Mouse (Mus musculus) gonadal fat pad, adult 2 months (tissue): ENCODE data around the gene Macrod2. TPM values are rescaled to one million over a fixed set of nuclear protein-coding genes. Genes with fewer than 3 reads are reported as not detected.

Experiments
- DNase-seq: peaks from one replicate; pipeline ENCODE4 v3.0.0-alpha.2; 2012; ENCODE audit warnings: low read depth
- polyA plus RNA-seq: library from polyadenylated mRNA; depleted of rRNA; stranded (reverse); fragments of >200 nt; gene quantifications from 2 replicates; pipeline ENCODE4 v1.2.3, GENCODE M21; 2012

Macrod2 gene
- polyA plus RNA-seq, 1 experiment: 2.5 TPM

DNA sequence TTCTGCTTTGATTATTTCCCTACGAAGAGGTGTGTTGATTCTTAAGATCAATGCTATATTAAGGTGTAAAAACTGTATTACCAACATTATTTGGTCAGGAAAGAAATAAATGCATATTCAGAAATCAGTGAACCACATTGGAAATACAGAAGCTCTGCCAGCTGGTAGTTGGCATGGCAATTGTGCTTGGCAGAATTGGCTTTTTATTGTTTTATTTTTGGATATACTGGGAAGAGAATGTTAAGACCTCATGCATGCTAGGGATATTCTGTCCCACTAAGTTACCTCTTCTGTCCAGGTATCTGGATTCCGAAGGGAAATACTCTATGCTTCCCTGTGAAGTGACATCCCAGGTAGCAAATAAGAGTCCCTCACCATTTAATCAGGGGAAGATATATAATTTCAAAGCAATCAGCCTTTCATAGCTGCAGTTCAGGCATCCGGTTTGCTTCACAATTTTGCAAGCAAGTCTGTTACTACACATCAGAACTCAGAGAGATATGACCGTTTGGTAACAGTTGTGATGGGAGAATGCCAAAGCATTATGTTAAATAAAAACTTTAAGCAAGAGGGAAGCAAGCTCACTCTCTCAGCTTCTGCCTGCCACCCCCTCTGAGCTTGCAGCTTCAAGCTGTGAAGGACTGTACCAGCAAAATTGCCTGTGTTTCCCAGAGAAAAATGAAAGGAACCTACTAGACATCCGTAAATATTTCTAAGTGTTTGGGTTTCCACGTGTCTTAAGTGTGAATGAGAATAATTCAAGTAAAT is 1449.5 kb downstream of the Macrod2 start:
- no peak for DNase-seq

DNA sequence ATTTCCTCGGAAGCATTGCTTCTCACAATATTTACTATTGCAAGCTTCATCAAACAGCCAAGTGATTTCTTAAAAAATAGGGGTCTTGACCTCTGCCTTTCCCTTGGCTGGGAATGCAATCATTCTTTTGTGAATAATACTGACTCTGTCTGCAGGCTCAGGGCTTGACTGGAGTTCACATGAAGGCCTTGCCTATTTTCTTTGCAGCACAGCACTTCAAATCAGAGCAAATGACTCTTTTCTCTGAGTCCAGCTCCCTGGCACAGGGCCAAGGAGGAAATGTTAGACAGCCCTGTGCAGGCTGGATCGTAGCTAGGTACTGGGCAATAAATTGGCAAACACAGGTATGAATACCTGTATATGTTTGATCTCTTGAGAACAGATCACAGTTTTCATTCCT is 1464.1 kb downstream of the Macrod2 start:
- no peak for DNase-seq

DNA sequence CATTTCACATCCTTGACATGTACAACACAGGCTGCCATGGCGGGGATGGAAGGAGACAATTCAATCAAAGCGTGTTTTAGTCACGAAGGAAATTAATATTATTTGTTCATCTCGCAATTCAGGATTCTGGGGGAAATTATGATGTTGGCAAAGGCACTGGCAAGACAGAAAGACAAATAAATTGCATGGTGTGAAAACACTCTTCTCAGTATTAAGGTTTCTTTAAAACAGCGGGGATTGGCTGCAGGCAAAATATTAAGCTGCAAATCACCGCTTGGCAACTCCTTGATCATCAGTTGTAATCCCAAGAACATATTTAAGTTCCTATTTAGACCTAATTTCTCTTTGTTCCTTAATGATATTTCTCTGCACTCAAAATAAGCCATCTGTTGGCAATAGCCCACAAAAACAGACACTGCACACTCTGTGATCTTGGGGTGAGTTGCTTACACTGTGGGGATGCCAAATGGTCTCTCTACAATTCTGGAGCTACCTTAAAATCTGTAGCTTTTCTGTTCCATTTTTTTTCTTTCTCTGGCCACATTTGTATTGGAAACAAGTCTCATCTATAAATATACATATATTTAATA is 1466.7 kb downstream of the Macrod2 start:
- no peak for DNase-seq

GRCm38 (mm10) chr2:141862531-141863265 is 1467.6 kb downstream of the Macrod2 start:
- DNase-seq: no peak

DNA sequence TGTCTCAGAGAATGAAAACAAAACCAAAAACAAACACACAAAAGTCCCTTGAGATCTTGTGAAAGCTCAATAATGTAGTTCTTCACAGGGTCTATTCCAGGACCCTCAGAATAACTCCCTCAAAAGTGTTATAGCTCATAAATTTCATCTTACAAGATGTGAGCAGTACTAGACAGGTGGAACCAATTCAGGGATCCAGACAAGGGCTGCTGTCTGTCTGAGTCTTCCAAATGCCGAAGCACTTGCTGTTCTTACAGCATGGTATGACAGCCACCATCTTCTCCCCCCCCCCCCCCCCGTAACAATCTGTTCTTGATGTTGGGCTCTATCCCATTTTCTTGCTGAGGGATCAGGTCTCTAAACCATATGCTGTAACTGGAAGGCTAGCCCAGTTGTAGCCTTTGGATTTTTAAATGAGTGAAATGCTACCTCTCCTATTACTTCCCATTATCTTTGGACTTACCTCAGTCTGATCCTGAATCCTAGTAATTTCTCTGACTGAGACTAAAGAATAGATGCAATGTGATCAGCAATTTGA is 1468.6 kb downstream of the Macrod2 start:
- no peak for DNase-seq

DNA sequence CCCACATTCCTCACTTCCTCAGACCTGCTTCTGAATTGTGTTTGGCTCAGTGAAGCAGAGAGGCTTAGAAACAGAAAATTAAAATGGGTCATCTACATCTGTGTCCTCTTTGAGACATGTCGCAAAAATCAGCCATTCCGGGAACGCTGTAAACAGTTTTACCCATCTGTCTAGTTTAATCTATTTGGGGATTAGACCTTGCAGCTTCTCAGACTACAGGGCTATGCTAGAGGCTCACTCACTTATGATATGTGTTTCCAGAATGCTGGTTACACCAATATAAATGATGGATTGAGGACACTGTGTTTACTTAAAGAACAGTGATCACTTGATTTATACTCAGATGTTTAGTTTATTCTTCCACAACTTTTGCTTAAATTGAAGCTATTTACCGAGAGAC is 1475.8 kb downstream of the Macrod2 start:
- DNase-seq: no peak

DNA sequence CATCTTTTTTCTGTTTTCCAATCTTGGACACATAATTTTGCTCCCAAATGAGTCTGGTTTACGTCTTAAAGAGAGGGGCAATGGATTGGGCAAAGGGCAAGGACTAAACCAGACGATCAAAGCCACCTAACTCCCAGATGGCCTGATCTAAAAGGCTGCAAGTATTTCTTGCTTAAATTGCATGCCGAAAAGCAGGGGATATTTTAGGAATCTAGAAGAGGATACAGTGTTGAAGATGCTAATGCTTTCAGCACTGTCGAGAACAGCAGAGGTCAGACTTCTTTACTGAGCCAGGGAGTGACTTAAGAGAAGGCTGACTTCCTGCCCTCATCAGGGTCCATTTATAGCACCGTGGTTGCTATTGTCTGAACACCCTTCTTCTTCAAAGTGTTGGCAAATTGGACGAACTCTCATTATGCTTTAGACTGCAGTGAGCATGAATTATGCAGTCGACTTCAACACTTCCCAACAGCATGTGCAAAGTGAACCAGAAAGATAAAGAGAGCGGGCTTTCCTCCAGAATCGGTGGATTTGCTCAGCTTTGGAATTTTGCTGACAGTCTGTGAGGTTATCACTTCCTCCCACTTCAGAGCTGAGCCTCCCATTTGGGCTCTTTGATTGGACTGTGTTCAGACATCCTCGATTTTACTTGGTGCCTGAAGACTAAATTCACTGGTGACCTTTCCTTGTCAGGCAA is 1481.2 kb downstream of the Macrod2 start:
- no peak for DNase-seq

DNA sequence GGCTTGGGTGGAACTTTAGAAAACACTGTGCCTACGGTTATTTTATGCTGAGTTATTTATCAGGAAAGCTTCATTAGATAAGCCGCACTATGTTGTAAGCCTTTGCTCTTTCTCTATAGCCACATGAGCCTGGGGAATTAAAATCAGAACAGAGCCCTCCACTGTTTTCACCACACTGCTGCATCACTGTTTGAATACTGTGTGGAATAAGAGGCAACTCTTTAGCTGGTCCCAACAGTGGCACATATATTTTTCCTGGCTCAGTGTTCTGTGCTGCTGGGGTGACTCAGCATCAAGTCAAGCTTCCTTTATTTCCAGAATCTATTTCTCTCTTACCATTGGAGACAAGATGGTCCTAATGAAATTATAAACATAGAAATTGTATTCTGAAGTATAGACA is 1481.8 kb downstream of the Macrod2 start:
- no peak for DNase-seq

DNA sequence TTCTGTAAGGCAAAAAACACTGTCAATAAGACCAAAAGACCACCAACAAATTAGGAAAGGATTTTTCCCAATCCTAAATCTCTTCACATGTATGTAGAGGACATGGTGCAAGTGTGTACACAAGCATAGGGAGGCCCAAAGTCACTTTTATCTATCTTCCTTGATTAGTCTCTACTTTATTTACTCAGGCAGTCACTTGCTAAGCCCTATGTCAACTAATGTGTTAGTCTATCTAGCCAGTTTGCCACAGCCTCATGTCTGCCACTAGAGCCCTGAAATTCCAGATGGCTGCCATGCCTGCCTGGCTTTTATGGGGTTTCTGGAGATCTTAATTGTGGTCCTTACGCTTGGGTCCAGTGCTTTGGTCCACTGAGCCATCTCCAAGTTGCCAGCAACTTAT is 1483.4 kb downstream of the Macrod2 start:
- DNase-seq: no peak

DNA sequence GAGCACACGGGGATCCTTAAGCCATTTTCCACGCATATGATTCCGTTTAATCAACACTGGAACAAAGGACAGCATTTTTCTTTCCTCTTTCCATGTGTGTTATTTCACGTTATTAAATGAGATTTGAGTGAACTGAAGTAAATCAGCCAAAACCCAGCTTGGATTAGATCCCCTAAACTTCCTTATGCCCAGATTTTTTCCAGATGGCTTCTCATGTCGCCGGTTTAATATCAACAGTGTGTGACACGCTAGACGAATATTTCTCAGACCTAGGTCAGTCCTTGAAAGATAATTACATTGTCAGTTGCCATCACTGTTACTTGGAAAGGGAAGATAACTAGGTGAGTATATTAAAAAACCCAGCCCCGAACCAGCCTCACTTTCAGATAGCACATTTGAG is 1484.6 kb downstream of the Macrod2 start:
- no peak for DNase-seq

DNA sequence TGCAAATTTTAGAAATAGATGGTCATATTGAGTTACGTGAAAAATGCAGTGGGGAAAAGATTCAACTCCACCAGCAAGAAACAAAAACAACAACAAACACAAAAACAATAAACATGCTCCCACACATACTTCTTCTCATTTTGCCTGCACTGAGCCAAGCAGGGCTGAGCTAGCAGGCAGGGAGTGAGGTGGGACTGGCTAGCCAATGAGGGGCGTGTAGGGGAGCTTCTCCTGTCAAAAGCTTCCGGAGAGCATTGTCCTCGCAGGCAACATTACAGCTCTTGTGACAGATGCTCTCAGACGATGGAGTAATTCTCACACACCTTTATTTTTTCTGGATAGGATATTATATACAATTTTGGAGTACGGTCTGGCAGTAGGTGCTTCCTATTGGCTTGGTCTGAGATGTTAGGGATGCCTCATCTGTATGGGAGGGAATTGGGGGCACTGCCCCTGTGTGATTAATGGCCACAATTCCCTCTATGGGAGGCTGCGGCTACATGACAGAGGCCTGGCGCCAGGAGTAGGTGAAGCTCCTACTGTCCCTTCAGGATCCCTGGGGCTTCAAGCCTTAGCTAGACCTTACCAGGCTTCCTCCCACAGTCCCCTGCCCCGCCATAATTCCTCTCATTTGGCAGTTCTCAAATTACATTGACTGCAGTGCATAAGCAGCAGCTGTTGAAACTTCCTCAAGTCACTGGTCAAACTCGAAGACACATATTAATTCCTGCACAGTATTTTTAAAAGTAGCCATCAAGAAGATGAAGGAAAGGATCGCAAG is 1491.8 kb downstream of the Macrod2 start:
- no peak for DNase-seq

DNA sequence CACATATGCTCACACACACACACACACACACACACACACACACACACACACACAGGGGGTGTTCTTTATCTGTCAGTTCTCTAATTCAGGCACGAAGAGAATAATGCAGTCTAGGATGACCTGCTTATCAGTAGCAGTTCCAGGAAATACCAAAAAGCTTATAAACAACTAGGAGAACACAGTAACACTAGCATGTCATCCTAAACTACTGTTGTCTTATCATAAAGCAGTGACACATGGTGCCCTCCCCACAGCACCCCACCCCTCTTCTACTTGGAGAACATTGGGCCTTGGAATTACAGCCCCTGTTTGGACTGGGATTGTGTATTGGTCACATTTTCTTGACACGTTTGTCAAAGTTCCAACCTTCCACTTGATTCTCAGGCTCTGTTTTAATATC is 1494.4 kb downstream of the Macrod2 start:
- DNase-seq: no peak

GRCm38 (mm10) chr2:141897951-141898350 is 1502.8 kb downstream of the Macrod2 start:
- no peak for DNase-seq

DNA sequence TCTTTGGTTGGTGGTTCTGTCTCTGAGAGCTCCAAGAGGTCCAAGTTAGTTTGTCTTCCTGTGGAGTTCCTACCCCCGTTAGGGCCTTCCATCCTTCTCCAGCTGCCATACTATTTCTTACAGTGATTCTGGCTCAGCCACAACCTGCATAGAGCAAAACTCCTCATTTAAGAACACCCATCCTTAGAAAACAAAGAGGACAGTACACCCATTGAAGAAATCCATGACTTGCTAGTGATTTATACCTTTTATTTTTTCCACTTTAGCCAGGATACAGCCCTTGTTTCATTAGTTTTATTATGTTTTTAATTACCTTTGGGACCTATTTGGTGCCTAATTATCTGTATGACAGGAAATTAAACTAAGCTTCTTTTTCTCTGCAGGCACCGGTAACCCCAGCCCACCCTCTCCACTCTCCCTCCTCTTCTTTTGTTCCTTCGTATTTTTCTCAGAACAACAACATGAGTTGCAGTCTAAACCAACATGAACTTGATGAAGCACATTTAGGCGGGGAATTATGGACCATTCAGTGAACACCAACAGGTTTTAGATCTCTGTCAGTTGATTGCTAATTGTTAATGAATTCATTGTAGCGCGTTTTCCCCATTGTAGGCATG is 1516.8 kb downstream of the Macrod2 start:
- no peak for DNase-seq

- DNase-seq: no peak
Observed at GRCm38 (mm10) chr2:141913486-141913885, 1518.4 kb downstream of the Macrod2 start.

DNA sequence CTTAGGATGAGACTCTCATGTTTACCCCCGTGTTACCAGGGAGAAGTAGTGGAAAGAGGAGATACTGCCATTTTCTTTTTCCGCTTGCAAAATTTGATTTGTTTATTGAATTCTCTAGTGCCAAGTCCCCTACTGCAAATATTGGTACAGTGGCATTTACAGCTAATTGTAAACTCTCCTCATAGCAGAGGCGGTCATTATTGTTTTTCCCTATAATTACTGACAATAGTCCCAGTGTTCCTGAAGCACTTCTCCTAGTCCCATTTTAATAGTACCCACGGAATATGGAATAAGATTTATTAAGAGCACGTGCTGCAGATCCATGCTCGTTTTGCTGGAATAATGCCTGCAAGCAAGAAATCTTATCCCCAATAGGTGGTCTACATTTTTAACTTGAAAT is 1518.8 kb downstream of the Macrod2 start:
- DNase-seq: no peak

DNA sequence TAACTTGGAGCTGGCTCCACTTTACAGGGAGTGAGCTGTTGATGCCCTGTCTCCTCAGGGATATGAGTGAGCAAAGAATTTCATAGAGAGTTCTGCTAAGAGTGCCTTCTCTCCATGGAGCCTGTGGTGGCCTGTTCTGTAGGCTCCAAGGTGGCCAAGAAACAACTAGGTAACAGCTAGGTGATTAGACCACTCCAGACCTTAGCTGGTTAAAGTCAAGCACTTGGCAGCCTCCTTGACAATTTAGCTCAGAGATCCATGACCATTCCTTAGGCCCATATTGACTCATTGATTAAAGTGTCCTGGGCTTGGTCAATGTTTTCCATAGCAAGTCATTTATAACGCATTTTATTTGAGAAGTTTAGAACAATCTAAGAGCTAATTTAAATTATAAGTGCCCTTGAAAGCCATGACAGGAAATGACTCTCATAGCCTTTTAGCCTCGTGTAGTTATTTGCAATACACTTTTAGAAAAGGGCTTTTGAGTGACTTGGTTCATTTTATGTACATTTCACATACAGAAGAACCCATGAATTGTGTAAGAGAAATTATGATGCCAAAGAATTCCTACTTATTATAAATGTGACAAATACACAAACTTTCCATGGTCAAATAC is 1525.4 kb downstream of the Macrod2 start:
- DNase-seq: no peak

GRCm38 (mm10) chr2:141935130-141935529 is 1540.0 kb downstream of the Macrod2 start:
- DNase-seq: no peak

GRCm38 (mm10) chr2:141954795-141955194 is 1559.7 kb downstream of the Macrod2 start:
- no peak for DNase-seq

DNA sequence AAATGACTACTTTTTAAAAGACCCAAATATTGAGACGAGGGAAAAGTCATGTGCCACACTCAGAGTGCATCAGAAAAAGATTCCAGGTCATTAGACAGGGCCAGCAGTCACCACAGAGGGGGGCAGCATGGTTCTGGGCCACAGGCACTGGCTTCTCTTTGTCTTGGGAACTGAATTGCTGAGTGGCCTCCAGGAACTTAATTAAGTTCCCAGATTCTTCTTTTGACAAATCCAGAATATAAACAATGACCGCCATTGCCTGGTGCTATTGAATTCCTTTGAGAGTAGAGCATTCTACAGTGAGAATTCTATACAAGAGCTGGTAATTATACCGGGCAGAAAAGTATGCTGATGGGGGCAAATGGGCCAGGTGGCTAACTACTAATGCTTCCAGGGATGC is 1560.1 kb downstream of the Macrod2 start:
- DNase-seq: no peak
